Mouse (Mus musculus) small intestine, adult 2 months (tissue): Measurements from ENCODE around the gene 4930539E08Rik.

ENCODE experiments used
- CTCF ChIP-seq: fragments of 200-500 bp; IDR thresholded peaks from 2 replicates; pipeline ENCODE4 v1.5.1; 2012; ENCODE audit warnings: low read depth, mild to moderate bottlenecking, control low read depth, inconsistent platforms, low read length, moderate library complexity, mixed read lengths; ENCODE audit not compliant: insufficient replicate concordance, insufficient read length; ENCODE audit errors: extremely low read depth
- POLR2A ChIP-seq: fragments of 200-500 bp; IDR thresholded peaks from 2 replicates; pipeline ENCODE4 v1.6.1; 2012; ENCODE audit warnings: low read depth, mild to moderate bottlenecking, control low read depth, inconsistent platforms, low read length, moderate library complexity

DNA sequence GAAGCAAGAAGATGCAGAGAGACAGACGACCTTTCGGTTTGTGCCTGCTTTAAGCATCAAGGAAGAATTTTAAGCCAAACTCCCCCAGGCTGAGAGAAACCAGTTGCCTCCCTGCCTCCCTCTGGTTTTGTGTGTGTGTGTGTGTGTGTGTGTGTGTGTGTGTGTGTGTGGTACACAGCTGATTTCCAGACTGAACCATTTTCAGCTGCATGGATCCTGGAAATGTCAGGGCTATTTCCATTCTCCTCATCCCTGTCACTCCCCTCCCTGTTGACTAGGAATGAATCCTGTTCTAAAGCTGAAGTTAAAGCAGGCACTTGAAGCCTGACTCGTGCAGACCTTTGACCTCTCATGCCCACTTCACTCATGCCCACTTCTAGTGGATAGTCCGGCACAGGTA lies 40.9 kb downstream of the 4930539E08Rik start:
- TF ChIP-seq CTCF (no peak), POLR2A (no peak)
